Mouse (Mus musculus) layer of hippocampus, adult 9-11 months (tissue): ENCODE results near the gene Fam169b.
A peak's percentile ranks its signal among the peaks of the same experiment; 100 is the strongest.
"Not testable (repeated sequence)": the region's sequence is repeated elsewhere in the genome, so short reads cannot be mapped to it uniquely, and the experiment has no call there.

Source experiments
- DNase-seq: peaks from one replicate; pipeline ENCODE4 v3.0.0; 2022

Gene Fam169b

DNA sequence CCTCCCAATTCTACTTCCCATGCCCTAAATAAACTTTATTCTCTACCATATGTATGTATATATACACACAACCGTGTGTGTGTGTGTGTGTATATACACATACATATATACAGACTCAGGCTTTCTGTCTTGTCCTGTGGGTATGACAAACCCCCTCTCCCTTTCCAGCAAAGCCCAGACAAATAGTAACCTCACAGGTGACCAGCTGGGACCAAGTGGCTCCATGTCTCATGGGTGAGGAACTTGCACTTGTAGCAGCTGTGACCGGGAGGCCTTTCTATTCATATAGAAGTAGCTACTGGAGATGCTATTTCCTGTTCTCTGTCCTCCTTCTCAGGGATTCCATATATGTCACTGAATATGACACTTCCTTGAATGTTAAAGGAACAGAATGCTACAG is 13.9 kb downstream of the Fam169b start:
- DNase-seq: no peak

DNA sequence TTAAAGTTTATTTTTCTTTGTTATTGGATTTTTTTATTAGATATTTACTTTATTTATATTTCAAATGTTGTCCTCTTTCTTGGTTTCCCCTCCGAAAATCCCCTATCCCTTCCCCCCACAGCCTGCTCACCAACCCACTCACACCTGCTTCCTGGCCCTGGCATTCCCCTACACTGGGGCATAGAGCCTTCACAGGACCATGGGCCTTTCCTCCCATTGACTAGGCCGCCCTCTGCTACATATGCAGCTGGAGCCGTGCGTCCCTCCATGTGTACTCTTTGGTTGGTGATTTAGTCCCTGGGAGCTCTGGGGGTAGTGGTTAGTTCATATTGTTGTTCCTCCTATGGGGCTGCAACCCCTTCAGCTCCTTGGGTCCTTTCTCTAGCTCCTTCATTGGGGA is 14.4 kb downstream of the Fam169b start:
- not testable (repeated sequence) for DNase-seq

DNA sequence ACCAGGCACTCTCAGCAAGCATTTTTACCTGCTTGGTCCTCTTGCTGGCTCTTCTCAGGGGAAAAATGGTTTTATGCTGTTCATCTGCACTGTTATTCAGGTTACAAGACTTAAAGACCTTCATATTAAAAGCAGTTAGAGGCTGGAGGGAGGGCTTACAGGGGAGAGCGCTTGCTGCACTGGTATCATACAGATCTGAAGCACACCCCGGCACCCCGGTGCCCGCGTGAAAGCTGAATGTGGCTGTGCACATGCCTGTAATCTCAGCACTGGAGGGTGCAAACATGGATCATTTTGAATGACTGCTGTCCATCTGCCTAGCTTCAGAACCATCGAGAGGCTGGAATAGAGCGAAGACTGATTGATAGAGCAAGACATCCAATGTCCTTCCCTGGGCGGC is 15.4 kb downstream of the Fam169b start:
- DNase-seq: no peak

GRCm38 (mm10) chr7:68291603-68292002 is 18.0 kb downstream of the Fam169b start:
- no peak for DNase-seq

DNA sequence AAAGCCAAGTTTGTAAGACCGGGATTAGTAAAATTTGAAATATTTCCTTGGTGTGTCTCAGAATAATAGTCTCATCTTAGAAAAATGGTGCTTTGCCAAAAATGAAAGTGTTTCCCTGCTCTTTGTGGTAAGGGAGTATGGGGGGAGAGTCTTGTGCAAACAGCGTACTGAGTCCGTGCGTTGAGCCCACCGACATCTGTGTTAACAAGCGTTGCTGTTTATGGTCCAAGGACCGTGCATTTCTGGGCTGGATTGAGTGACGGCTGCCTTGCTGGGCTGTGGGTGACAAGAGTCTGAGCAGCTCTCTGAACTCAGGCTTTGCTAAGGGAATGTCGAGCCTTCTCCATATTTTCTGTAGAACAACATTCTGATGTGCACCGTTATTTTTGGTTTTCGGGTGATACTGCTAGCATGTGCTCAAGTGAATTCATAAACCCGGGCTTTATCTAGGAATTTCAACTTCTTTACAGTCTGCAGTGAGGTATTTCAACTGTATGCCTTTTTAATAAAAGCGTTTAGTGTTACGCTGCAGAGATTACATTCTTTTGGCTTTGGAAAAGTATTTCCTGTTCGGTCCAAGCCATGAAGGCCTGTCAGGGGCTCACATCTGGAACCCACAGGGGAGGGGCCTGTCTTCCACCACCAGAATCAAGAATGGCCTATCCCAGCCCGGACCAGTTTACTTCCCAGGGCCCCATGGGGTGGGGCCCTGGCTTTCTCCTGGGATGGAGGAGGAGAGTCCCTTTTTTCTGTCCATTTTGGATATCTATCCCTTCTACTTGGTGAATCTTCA is 20.6 kb downstream of the Fam169b start:
- DNase-seq: no peak

DNA sequence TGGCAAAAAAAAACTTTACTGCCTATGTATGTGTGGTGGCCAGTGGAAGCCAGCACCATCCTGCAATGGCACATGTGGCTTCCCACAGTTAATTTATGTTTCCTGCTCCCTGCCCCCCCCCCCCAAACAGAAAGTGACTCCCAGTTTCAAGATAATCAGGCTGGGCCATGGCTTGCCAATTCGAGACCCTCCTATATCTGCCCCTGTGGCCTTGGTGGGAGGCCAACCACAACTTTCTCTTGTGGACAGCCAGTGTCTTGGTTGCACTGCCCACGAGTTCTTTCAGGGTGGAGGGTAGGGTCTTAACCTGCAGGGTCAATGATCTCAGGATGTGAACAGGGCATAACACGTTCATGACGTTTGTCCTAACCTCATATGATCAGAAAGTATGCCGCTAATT is 22.8 kb downstream of the Fam169b start:
- no peak for DNase-seq

DNA sequence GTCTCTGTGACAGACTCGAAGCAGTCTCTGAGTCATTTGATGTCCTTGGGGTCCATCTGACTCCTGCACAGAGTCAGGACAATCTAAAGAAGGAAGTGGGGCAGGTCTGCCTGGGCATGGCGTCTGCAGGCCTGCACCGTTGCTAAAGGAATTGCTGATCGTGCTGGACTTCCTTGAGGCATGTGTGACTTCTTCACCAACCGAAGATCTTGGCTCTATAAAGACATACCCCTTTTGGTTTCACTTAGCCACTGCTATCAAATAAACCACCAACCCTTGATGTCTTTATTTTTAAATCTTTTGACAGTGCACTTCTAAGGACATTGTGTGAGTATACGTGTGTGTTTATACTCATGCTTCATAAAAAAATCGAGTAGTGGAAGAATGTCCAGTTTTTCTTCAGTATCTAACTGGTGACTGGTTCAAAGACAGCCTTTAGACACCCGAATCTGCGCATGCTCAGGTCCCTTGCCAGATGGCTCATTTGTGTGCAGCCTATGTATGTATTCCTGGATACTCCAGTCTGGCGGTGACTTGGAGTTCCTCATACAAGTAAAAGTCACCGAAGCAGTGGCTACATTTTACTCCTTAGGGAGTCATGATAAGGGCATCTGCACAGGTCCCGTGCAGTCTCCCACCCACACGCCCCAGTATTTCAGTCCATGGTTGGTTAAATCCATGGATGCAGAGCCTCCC is 24.9 kb downstream of the Fam169b start:
- DNase-seq: no peak

GRCm38 (mm10) chr7:68301160-68301559 is 27.5 kb downstream of the Fam169b start:
- DNase-seq: no peak

GRCm38 (mm10) chr7:68302586-68303433 is 29.2 kb downstream of the Fam169b start:
- DNase-seq: peak; percentile 34

- no peak for DNase-seq
These were observed 30.0 kb downstream of the Fam169b start for GRCm38 (mm10) chr7:68303685-68304084.

- DNase-seq: no peak
These were observed 32.3 kb downstream of the Fam169b start for GRCm38 (mm10) chr7:68305781-68306575.

- no peak for DNase-seq
These were observed 33.1 kb downstream of the Fam169b start for GRCm38 (mm10) chr7:68306756-68307155.

DNA sequence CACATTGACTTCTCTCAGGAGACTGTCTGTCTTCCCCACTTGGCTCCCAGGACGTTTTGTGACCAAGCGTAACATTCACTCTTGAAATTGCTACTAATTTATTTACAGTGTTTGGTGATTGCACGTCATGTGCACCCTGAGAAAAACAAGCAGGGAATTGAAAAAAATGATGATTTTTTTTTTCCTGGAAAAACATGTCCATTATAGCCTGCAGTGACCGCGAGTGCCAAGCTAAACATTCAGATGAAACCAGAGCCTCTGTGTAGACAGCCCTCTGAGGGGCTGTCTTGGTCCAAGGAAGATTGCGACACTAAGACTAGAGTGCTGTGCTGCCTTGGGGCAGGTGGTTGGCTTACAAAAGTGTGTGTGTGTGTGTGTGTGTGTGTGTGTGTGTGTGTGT is 37.8 kb downstream of the Fam169b start:
- DNase-seq: no peak

DNA sequence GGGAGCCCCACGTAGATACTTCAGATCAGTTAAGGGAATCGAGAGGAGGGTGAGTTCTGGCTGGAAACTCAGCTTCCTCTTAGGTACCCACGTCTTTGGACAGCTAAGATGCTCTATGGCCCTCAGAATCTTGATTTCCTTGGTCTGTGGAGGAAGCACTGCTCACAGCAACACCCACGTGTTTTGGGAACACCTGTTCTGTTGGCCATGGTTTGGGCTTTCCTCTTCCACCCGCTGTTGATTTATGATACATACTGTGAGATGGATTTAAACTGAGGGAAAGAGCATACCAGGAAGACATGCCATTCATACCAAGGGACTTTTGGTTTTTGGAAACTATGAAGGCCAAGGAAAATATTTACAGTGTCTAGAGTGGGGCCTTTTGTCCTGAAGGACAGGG is 38.8 kb downstream of the Fam169b start:
- peak; percentile 15 for DNase-seq

DNA sequence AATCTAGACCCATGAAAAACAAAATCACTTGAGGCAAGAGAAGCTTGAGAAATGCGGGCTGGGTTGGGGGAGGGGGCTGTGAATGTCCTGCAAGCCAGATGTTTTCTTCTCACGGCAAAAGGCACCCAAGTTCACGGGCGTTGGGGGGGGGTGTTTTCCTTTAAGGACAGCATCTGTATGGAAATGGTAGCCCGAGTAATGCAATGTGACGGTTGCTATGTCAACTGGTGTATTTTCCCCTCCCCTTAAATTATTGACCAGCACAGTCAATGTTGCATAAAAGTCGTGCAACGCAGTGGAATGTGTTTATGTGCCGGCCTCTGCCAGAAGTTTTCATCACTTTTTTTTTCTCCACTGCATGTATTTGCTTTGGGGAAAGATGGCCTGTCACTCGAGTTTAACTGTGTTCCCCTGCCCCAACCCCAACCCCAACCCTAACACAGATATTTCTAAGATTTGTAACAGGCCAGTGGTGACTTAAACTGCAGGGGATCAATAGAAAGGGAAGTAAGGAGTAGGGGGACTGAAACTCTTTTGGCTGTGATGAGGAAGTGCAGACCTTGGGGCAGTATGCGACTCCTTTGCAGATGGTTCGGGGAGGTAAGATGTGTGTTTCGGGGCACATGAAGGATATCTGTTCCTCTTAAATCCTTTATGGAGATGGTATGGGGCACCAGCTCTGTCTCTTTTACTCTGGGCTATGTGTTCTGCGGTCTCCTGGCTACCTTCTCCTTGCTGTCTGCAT is 39.6 kb downstream of the Fam169b start:
- DNase-seq: no peak

DNA sequence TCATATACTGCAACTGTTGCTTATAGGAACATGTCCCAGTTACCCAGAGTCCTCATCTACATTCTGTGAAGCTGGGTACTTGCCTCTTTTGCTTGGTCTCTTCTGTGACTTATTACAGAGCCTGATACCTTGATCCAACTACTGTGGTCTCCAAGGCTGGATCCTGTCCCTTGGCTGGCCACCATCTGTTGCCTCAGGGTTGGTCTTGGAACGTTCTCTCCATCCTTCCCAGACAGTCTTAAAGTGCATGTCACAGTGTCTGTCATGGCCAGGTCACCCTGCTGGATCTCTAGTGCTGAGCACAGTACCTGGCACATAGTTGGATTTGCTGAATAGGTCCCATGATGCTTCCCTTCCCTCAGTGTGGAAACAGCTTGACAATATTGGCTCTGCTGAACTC is 40.6 kb downstream of the Fam169b start:
- DNase-seq: no peak

DNA sequence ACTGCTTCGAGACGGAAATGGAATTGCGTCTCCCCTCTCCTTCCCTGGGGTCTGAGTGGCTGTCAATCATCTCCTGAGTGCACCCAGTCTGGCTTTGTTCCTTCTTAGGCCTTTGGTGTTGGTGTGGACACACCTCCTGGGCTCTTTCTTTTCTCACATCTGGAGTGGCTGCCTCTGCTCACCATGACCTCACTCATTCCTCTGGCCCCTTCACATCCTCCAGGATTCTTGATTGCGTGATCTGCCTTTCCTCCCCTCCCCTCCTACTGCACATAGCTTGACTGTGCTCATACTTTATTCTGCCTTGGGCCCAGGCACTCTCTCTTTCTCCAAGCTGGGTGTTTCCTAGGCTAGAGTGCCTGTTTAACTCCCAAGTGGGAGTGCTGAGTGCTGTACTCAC is 41.4 kb downstream of the Fam169b start:
- no peak for DNase-seq

GRCm38 (mm10) chr7:68318006-68318788 is 44.6 kb downstream of the Fam169b start:
- peak; percentile 20 for DNase-seq

DNA sequence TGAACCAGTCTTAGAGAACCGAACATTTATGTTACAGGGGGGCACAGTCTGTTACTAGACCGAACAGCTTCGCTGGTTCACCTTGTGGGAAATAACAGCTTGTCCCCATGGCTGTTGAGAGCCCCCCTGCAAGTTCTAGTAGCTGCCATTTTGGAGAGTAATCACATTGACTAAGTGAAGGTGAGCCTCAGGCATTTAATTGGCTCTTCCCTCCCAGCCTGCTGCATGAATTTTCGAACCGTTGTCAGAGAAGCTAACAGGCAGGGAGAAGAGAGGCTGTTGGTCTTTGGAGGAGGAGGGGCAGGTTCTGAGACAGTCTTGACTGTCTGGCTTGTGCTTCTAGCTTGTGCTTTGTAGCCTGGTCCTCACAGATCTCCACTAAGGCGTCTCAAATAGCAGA is 45.3 kb downstream of the Fam169b start:
- no peak for DNase-seq

- DNase-seq: no peak
These were observed 46.6 kb downstream of the Fam169b start for GRCm38 (mm10) chr7:68320078-68320810.
